Mouse (Mus musculus): ENCODE measurements at regions not wholly inside any gene's neighbourhood (a gene's known extent, or its start where the extent isn't known, plus 50 kb on each side); places are given as distances from the start of the nearest gene placed in this dataset.

GRCm38 (mm10) chr2:33990711-33991110 is 103.0 kb upstream of the Mvb12b start:
- TF ChIP-seq CTCF (conservative IDR thresholded peaks at IDR 0.05; ENCODE audit: insufficient read depth, insufficient read length, low read depth, low read length) (no peak), POLR2A (IDR thresholded peaks at IDR 0.05; ENCODE audit: low read depth, low read length) (no peak)
